Mouse (Mus musculus) olfactory bulb, adult 2 months (tissue): ENCODE data around the gene Itpr2.

Experiments
- CTCF ChIP-seq: fragments of 200-500 bp; IDR thresholded peaks from 2 replicates; pipeline ENCODE4 v1.5.1; 2012; ENCODE audit warnings: low read depth, mild to moderate bottlenecking, low read length, moderate library complexity; ENCODE audit not compliant: insufficient read depth
- POLR2A ChIP-seq: fragments of 200-500 bp; IDR thresholded peaks from 2 replicates; pipeline ENCODE4 v1.6.1; 2012; ENCODE audit warnings: mild to moderate bottlenecking, low read depth, low read length, moderate library complexity; ENCODE audit not compliant: insufficient read depth

DNA sequence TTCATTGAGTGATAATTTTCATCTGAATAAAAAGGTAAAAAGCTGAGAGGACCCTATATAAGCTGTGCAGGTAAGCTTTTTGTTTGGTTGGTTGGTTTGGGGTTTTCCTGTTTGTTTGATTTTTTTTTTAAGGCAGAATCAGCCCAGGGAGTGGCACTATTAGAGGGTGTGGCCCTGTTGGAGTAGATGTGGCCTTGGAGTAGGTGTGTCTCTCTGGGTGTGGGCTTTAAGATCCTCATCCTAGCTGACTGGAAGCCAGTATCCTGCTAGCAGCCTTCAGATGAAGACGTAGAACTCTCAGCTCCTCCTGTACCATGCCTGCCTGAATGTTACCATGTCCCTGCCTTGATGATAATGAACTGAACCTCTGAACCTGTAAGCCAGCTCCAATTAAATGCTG lies 254.1 kb downstream of the Itpr2 start:
- no peak for TF ChIP-seq CTCF
- no peak for TF ChIP-seq POLR2A
